Mouse (Mus musculus) cerebellum, adult 9-11 months (tissue): ENCODE results near the gene Rgs6.

ENCODE experiments used
- DNase-seq: peaks from one replicate; pipeline ENCODE4 v3.0.0; 2022

Gene Rgs6

GRCm38 (mm10) chr12:83210735-83211134 is 622.6 kb downstream of the Rgs6 start:
- DNase-seq: peak; percentile 85

DNA sequence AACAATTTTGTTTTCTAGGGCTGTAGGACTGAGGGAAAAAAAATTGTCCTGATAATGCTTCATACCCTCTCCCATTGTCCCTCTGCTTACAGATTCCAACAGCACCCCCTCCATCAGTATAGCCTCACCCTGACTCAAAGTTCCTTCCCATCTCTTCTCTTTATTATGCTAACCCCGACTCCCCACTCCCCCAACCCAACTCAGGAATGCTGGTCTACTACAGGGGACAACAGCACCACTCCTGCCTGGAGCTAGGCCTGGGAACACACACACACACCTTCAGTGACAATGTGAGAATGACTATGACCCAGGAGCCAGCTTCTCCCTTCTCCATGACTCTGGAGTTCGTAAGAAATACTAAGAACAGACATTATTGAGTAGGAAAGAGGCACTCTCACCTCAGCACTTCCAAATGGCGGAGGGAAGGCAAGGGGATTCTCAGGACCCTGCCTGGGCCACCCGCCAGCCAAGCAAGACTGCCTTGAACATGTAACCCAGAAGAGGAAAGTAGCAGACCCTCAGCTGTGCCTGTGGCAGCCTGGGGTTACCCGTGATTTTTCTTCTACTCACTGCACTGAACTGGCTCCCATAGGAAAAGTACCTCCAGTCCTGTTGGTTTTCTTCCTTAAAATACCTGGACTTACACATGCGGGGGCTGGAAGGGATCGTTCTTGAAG is 623.2 kb downstream of the Rgs6 start:
- DNase-seq: no peak
